Mouse (Mus musculus): ENCODE results near the gene Rbm39.

DNA sequence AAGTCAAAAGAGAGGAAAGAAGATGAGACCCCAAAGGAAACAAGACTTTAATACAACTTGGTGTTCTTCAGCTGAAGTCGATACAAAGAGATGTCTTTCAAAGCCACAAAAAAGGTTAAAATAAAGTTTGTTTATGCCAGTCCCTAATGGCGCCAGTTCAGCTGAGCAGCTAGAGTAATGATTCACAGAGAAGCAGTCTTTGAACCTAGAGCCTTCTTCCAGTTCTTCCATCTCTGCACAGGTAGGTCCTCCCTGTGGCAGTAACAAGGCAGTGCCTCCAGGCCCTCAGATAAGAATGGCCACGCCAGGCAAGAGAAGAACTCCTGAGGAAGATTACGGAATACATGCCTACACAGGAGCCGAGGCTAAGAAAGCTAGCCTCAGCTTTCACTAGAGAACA is 56.3 kb downstream of the Rbm39 start:
- TF ChIP-seq USF1 (IDR thresholded peaks at IDR 0.05; ENCODE audit: low read depth, low read length) (no peak), CTCF (conservative IDR thresholded peaks at IDR 0.05 in 1 of 2, IDR thresholded peaks at IDR 0.05 in 1 of 2; ENCODE audit: low read depth in 2 of 2, low read length in 2 of 2) (no peak)
